Mouse (Mus musculus) kidney, adult 2 months (tissue): ENCODE results near the gene Litaf. TPM values are rescaled to one million over a fixed set of nuclear protein-coding genes. Genes with fewer than 3 reads are reported as not detected.

Source experiments
- DNase-seq: peaks from one replicate; pipeline ENCODE4 v3.0.0; 2021
- H3K27ac ChIP-seq: fragments of 200-500 bp; 2 replicates; pipeline ENCODE4 v1.5.1; 2012; ENCODE audit warnings: low read depth, low read length, control low read depth, inconsistent platforms; ENCODE audit not compliant: insufficient read depth
- H3K27me3 ChIP-seq: fragments of 200-500 bp; replicated peaks from 2 replicates; pipeline ENCODE4 v1.6.1; 2012; ENCODE audit warnings: mild to moderate bottlenecking, moderate library complexity, low read length, inconsistent platforms; ENCODE audit not compliant: control insufficient read depth, insufficient read depth
- H3K36me3 ChIP-seq: fragments of 200-500 bp; 2 replicates; pipeline ENCODE4 v1.6.1; 2012; ENCODE audit warnings: mild to moderate bottlenecking, moderate library complexity, low read length, inconsistent platforms; ENCODE audit not compliant: control insufficient read depth, insufficient read depth
- H3K4me1 ChIP-seq: fragments of 200-500 bp; 2 replicates; pipeline ENCODE4 v1.6.1; 2011; ENCODE audit warnings: low read length; ENCODE audit not compliant: control insufficient read depth, insufficient read depth
- H3K4me3 ChIP-seq: fragments of 200-500 bp; 2 replicates; pipeline ENCODE4 v1.5.1; 2011; ENCODE audit warnings: mild to moderate bottlenecking, low read depth, low read length, control low read depth; ENCODE audit not compliant: insufficient read depth
- CTCF ChIP-seq: fragments of 200-500 bp; conservative IDR thresholded peaks from 2 replicates; pipeline ENCODE4 v1.5.1; 2011; ENCODE audit warnings: low read depth, mild to moderate bottlenecking, control low read depth, low read length, moderate library complexity, mixed read lengths; ENCODE audit not compliant: insufficient read depth, insufficient read length
- POLR2A ChIP-seq: fragments of 200-500 bp; IDR thresholded peaks from one replicate; pipeline ENCODE4 v1.6.1; 2011; ENCODE audit warnings: low read depth, low read length, control low read depth
- WGBS: fragments of 180-500 bp; shearing (Covaris S2); methylation state at CpG from one replicate; pipeline ENCODE4 v1.1.7; 2018; 5-methylcytosine and 5-hydroxymethylcytosine counted together
- polyA plus RNA-seq: library from polyadenylated mRNA; depleted of rRNA; stranded (reverse); fragments of >200 nt; gene quantifications from 2 replicates; pipeline ENCODE4 v1.2.3, GENCODE M21; 2012

Gene Litaf
- polyA plus RNA-seq, 1 experiment: 125 TPM

DNA sequence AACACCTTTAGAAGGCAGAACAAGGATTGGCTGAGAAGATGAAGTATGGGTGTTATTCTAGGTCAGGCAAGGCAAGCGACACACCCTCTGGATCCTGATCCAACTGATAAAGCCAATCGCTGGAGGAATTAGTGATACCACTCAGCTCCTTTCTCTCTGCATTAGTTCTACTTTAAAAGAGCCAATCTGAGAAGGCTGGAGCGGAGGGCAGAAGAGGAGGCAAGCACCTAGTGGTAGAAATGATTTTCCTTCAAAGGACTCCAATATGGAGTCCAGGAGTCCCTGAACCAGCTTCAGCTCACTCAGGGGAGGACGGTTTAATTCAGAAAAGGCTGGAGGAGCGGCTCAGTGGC, 74.2 kb downstream of the Litaf start:
- Histone ChIP-seq H3K4me1 (peaks cover 22% of the 10 kb centered on the region; the same call in 1 of the 2 replicates), H3K36me3 (no peaks in the 10 kb centered on the region), H3K27me3 (no peaks in the 10 kb centered on the region), H3K27ac (peak overlapping the region; percentile 79), H3K4me3 (peak overlapping the region; percentile 69)
- 31% methylated on average over 5 of the region's 5 CpGs for WGBS
- peak; percentile 25 for DNase-seq
- no peak for TF ChIP-seq POLR2A
- TF ChIP-seq CTCF: 0 out of 2 replicates have a peak, but pooled peaks have one; percentile 7

DNA sequence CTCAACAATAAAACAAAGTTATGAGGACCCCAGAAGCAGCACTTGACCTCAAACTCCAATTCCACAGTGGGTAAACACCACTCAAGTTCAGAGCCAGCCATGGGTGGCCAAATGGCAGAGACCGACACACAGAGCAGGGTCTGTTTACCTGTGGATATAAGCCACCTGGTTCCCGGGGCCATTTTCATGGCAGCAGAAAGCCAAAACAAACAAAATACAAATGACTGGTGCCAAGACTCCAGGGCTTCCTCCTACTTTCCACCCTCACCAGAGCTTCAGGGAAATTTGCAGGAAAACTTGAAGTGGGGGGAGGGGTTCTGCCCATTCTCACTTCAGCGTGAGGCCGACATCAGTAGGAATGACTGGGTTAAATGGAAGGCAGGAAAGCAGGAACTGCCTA, 75.2 kb downstream of the Litaf start:
- peak overlapping the region; percentile 41 for H3K27ac ChIP-seq
- peak overlapping the region; percentile 15; the same call in 1 of the 2 replicates for H3K4me3 ChIP-seq
- H3K4me1 ChIP-seq: peaks cover 22% of the 10 kb centered on the region; the same call in 1 of the 2 replicates
- no peaks in the 10 kb centered on the region for H3K27me3 ChIP-seq
- TF ChIP-seq CTCF: no peak
- WGBS: 36% methylated on average over 4 of the region's 4 CpGs
- peak; percentile 61 for DNase-seq
- no peaks in the 10 kb centered on the region for H3K36me3 ChIP-seq

DNA sequence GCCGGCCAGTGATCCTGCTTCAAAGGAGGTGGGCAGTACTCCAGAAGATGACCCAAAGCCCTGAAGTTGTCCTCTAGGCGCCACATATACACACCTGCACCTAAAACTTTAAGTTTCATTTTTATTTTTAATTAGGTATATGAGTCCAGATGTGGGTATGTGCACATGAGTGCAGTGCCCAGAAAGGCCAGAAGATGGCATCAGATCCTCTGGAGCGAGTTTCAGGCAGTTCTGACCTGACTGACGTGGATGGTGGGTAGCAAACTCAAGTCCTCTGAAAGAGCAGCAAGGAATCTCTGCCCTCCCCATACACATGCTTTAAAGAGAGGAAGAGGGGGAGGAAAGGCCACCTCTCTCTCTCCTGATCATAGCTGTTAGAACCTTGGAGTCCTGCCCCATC, 76.1 kb downstream of the Litaf start:
- no peak overlapping the region for H3K27ac ChIP-seq

DNA sequence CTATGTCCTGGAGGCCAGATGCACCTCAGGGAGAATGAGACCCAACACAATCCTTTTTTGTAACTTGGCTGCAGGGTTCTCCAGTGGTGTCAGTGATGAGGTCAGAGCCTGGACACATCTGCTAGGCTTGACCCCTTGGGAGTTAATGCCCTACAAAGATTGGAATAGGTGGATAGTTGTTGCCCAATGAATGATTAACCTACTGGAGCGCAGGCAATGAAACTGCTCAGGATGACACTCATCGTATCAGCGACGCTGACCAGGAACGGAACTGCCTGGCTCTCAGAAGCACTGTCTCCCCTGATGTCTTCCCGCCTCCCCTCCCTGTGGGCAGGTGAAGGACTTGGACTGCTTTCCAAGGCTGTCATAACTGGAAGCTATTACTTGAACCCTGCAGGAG, 76.6 kb downstream of the Litaf start:
- peaks cover 26% of the 10 kb centered on the region; the same call in 1 of the 2 replicates for H3K4me1 ChIP-seq
- TF ChIP-seq CTCF: no peak
- H3K27ac ChIP-seq: peak overlapping the region; percentile 34; the same call in 1 of the 2 replicates
- no peak overlapping the region for H3K4me3 ChIP-seq
- DNase-seq: peak; percentile 65
- H3K36me3 ChIP-seq: no peaks in the 10 kb centered on the region
- WGBS: 48% methylated on average over 6 of the region's 6 CpGs
- H3K27me3 ChIP-seq: no peaks in the 10 kb centered on the region

More for the DNA sequence above, 76.1 kb downstream of the Litaf start:
- no peak overlapping the region for H3K4me3 ChIP-seq
- no peak for DNase-seq
- peaks cover 22% of the 10 kb centered on the region; the same call in 1 of the 2 replicates for H3K4me1 ChIP-seq
- H3K27me3 ChIP-seq: no peaks in the 10 kb centered on the region
- H3K36me3 ChIP-seq: no peaks in the 10 kb centered on the region
- 88% methylated on average over 4 of the region's 4 CpGs for WGBS
- TF ChIP-seq CTCF (peak; percentile 52), POLR2A (no peak)

DNA sequence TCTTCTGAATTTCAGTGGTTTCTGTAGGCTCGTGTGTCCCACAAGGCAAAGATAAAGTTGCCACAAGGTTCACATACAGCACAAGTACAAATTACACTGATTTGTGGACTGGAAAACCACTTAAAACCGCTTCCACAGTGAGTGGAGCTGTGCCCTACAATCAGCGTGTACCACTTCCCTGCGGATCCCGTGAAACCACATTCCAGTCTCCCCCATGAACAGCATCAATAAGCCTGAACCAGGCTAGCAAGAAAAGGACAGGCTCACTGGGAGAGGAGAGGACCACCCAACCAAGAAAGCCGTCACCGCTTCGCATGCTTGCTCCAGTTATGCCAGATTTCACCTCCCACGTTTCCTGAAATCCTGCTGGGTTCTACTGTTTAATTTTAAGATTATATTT, 77.7 kb downstream of the Litaf start:
- TF ChIP-seq CTCF (no peak), POLR2A (no peak)
- no peak for DNase-seq
- H3K27ac ChIP-seq: 0 out of 2 replicates have a peak overlapping the region, but pooled peaks have one; percentile 35
- 71% methylated on average over 9 of the region's 9 CpGs for WGBS
- H3K27me3 ChIP-seq: no peaks in the 10 kb centered on the region
- no peak overlapping the region for H3K4me3 ChIP-seq
- H3K4me1 ChIP-seq: peaks cover 21% of the 10 kb centered on the region; the same call in 1 of the 2 replicates
- H3K36me3 ChIP-seq: no peaks in the 10 kb centered on the region

DNA sequence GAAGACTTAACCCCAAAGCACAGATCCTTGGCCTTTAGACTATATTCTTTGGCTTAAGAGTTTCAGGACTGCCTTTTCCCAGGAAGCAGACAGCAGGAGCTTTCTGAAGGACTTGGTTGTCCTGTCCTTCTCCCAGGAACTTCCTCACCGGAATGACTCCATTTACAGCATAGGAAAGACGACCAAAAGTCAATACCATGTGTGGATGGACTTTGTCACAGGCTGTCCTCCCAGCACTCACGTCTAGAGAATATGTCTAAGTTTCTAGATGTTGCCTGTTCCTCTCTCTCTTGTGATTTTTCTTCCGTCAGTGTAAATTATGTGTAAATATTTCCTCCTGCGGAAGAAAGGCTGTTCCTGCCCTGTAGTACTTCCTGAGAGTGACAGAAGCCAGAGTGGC, 81.4 kb downstream of the Litaf start:
- Histone ChIP-seq H3K27me3 (no peaks in the 10 kb centered on the region), H3K4me1 (peaks cover 25% of the 10 kb centered on the region; the same call in 1 of the 2 replicates), H3K36me3 (no peaks in the 10 kb centered on the region), H3K27ac (no peak overlapping the region), H3K4me3 (no peak overlapping the region)
- 26% methylated on average over 5 of the region's 5 CpGs for WGBS
- TF ChIP-seq CTCF (no peak), POLR2A (no peak)
- DNase-seq: no peak

DNA sequence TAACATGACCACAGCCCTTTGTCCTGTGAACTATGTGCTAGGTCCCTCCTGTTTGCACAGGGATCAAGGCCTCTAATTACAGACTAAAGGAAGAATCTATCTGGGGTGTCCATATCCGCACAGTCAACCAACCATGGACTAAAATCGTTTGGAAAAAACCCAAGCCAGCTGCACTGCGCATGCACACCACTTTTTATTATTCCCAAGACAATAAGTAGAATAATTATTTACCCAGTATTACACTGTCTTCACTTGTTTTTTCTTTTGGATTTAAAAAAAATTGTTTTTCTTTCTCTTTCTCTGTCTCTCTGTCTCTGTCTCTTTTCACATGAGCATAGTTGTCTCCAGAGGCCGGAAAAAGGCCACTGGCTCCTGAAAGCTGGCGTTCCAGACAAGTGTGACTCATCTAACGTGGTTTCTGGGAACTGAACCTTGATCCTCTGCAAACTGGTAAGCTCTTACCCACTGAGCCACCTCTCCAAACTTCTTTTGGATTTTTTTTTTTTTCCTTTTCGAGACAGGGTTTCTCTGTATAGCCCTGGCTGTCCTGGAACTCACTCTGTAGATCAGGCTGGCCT, 84.4 kb downstream of the Litaf start:
- 30% methylated on average over 7 of the region's 7 CpGs for WGBS
- peaks cover 35% of the 10 kb centered on the region for H3K4me1 ChIP-seq

More for the DNA sequence above, 84.4 kb downstream of the Litaf start:
- TF ChIP-seq POLR2A: no peak
- TF ChIP-seq CTCF: no peak
- H3K4me3 ChIP-seq: no peak overlapping the region
- DNase-seq: peak; percentile 63
- H3K27ac ChIP-seq: peak overlapping the region; percentile 27; the same call in 1 of the 2 replicates
- H3K27me3 ChIP-seq: no peaks in the 10 kb centered on the region
- H3K36me3 ChIP-seq: no peaks in the 10 kb centered on the region
